Mouse (Mus musculus): Measurements from ENCODE around the gene Sowahc. TPM values are rescaled to one million over a fixed set of nuclear protein-coding genes. Genes with fewer than 3 reads are reported as not detected.
A peak's percentile ranks its signal among the peaks of the same experiment; 100 is the strongest.

Sowahc gene
- polyA plus RNA-seq, 1 experiment, result 1.2 TPM

DNA sequence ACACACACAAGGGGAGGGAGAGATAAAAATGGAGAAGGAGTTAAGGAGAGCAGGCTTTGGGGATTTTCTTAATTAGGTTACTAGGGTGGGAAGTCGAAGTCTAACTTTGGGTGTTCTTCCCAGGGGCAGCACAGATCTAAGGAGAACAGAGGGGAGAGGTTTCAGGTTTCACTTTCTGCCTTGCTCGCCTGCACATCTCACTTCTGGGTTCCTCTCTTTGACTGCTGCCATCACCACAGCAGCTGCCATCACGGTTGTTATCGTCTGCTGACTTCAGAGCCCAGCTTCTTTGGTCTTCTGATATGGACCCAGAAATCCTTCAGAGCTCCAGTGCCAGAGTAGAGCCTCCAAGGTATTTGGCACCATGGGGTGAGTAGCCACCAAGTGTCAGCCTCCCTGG is 46.4 kb downstream of the Sowahc start:
- Histone ChIP-seq H3K27me3 (ENCODE audit: control insufficient read depth, insufficient read depth, insufficient read length) (no peaks in the 10 kb centered on the region), H3K36me3 (ENCODE audit: control insufficient read depth, insufficient read depth) (no peaks in the 10 kb centered on the region), H3ac (ENCODE audit: control insufficient read depth, insufficient read length) (no peak overlapping the region), H3K4me2 (ENCODE audit: low read depth) (no peak overlapping the region), H3K4me3 (no peak overlapping the region), H3K79me2 (ENCODE audit: control insufficient read depth, insufficient read depth) (no peaks in the 10 kb centered on the region)
- TF ChIP-seq POLR2A (IDR thresholded peaks at IDR 0.05; ENCODE audit: insufficient read length, low read depth) (no peak), MYOG (IDR thresholded peaks at IDR 0.05; ENCODE audit: control insufficient read depth in 1 of 3, insufficient read depth in 1 of 3, insufficient read length in 2 of 3, low read depth in 2 of 3) (peak in 1 of 3 experiments; percentile 18), CEBPB (IDR thresholded peaks at IDR 0.05; ENCODE audit: insufficient read depth, poor library complexity, severe bottlenecking) (no peak), MYOD1 (IDR thresholded peaks at IDR 0.05; ENCODE audit: control insufficient read depth in 1 of 3, insufficient read length in 2 of 3, low read depth in 2 of 3) (peak in 2 of 3 experiments; percentile 1 to 10), POLR2AphosphoS2 (IDR thresholded peaks at IDR 0.05; ENCODE audit: insufficient read length, low read depth) (no peak), TCF3 (IDR thresholded peaks at IDR 0.05; ENCODE audit: insufficient read length, low read depth) (no peak), MAX (IDR thresholded peaks at IDR 0.05; ENCODE audit: low read depth) (no peak), USF1 (IDR thresholded peaks at IDR 0.05; ENCODE audit: low read depth) (no peak)

DNA sequence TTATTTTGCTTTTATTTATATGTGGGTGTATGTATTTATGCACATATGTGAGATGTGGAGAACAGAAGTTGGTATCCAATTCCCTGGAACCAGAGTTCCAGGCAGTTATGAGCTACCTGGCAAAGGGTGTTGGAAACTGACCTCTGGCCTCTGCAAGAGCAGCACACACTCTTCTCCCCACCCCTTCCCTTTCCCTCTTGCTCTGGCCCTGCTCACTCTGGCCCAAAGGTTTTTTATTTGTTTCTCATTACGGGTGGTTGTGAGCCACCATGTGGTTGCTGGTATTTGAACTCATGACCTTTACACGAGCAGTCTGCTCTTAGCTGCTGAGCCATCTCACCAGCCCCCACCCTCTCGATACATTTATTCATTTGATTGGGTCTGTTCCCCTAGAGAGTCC is 47.0 kb downstream of the Sowahc start:
- H3K36me3 ChIP-seq (ENCODE audit: control insufficient read depth, insufficient read depth), result no peaks in the 10 kb centered on the region
- no peak overlapping the region for H3ac ChIP-seq (ENCODE audit: control insufficient read depth, insufficient read length)
- no peak overlapping the region for H3K4me2 ChIP-seq (ENCODE audit: low read depth)
- no peaks in the 10 kb centered on the region for H3K27me3 ChIP-seq (ENCODE audit: control insufficient read depth, insufficient read depth, insufficient read length)
- no peaks in the 10 kb centered on the region for H3K79me2 ChIP-seq (ENCODE audit: control insufficient read depth, insufficient read depth)
- TF ChIP-seq USF1 (IDR thresholded peaks at IDR 0.05; ENCODE audit: low read depth) (no peak), TCF3 (IDR thresholded peaks at IDR 0.05; ENCODE audit: insufficient read length, low read depth) (no peak), REST (IDR thresholded peaks at IDR 0.05; ENCODE audit: insufficient read depth, insufficient read length) (no peak)
- no peak overlapping the region for H3K4me3 ChIP-seq

DNA sequence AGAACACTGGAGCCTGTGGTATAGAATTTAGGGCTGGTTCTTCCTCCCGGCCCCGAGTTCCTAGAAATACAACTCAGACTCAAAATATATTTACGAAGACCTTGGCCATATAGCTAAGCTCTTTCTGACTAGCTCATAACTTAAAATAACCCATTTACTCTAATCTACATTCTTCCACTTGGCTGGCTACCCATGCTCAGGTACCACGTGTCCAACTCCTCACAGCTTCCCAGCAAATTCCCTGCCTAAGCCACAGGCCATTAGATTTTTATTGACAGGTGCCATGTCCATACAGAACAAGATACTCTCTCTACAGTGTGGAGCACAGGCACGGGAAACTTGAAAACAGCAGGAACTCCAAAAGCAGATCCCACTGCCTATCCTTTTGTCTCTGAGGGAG is 54.0 kb downstream of the Sowahc start:
- TF ChIP-seq MYOG (IDR thresholded peaks at IDR 0.05; ENCODE audit: control insufficient read depth in 1 of 3, insufficient read depth in 1 of 3, insufficient read length in 2 of 3, low read depth in 2 of 3), result no peak
- no peak for TF ChIP-seq POLR2AphosphoS2 (IDR thresholded peaks at IDR 0.05; ENCODE audit: insufficient read length, low read depth)
- TF ChIP-seq MAX (IDR thresholded peaks at IDR 0.05; ENCODE audit: low read depth), result no peak
- TF ChIP-seq TCF12 (IDR thresholded peaks at IDR 0.05; ENCODE audit: insufficient read depth, poor library complexity, severe bottlenecking), result no peak
- no peak for TF ChIP-seq E2F4 (IDR thresholded peaks at IDR 0.05; ENCODE audit: insufficient read depth)
- TF ChIP-seq TCF3 (IDR thresholded peaks at IDR 0.05; ENCODE audit: insufficient read length, low read depth), result no peak
- no peak for TF ChIP-seq USF1 (IDR thresholded peaks at IDR 0.05; ENCODE audit: low read depth)
- TF ChIP-seq CEBPB (IDR thresholded peaks at IDR 0.05; ENCODE audit: insufficient read depth, poor library complexity, severe bottlenecking), result no peak
- TF ChIP-seq REST (IDR thresholded peaks at IDR 0.05; ENCODE audit: insufficient read depth, insufficient read length), result no peak
- no peak for TF ChIP-seq SRF (IDR thresholded peaks at IDR 0.05; ENCODE audit: control insufficient read depth, insufficient read length, low read depth)
- TF ChIP-seq MYOD1 (IDR thresholded peaks at IDR 0.05; ENCODE audit: control insufficient read depth in 1 of 3, insufficient read length in 2 of 3, low read depth in 2 of 3), result no peak
- no peak for TF ChIP-seq POLR2A (IDR thresholded peaks at IDR 0.05; ENCODE audit: insufficient read length, low read depth)
- Histone ChIP-seq H3K36me3 (ENCODE audit: control insufficient read depth, insufficient read depth) (no peaks in the 10 kb centered on the region), H3K4me3 (no peak overlapping the region), H3K79me2 (ENCODE audit: control insufficient read depth, insufficient read depth) (no peaks in the 10 kb centered on the region), H3ac (ENCODE audit: control insufficient read depth, insufficient read length) (no peak overlapping the region), H3K27me3 (ENCODE audit: control insufficient read depth, insufficient read depth, insufficient read length) (no peaks in the 10 kb centered on the region), H3K4me2 (ENCODE audit: low read depth) (no peak overlapping the region)

Other genes starting within 250 kb of the Sowahc start
- 16.9 TPM for gene Sept10, start 106 bp upstream of the Sowahc start, polyA plus RNA-seq (2012; fragmentation: generic; extraction: Trizol)
- gene P4ha1, start 101.3 kb downstream of the Sowahc start, polyA plus RNA-seq (2012; fragmentation: generic; extraction: Trizol), result 107 TPM
- gene Gm10273, start 173.7 kb downstream of the Sowahc start, polyA plus RNA-seq (2012; fragmentation: generic; extraction: Trizol), result 10.3 TPM
- gene Pla2g12b, start 181.7 kb downstream of the Sowahc start, polyA plus RNA-seq (2012; fragmentation: generic; extraction: Trizol), result not detected
- 0.32 TPM for gene Oit3, start 219.8 kb downstream of the Sowahc start, polyA plus RNA-seq (2012; fragmentation: generic; extraction: Trizol)